Mouse (Mus musculus) ovary, adult 18-20 months (tissue): Measurements from ENCODE around the gene Lnpk.

ENCODE experiments used
- DNase-seq: peaks from one replicate; pipeline ENCODE4 v3.0.0; 2022; ENCODE audit warnings: low spot score, mixed read lengths

Gene Lnpk

DNA sequence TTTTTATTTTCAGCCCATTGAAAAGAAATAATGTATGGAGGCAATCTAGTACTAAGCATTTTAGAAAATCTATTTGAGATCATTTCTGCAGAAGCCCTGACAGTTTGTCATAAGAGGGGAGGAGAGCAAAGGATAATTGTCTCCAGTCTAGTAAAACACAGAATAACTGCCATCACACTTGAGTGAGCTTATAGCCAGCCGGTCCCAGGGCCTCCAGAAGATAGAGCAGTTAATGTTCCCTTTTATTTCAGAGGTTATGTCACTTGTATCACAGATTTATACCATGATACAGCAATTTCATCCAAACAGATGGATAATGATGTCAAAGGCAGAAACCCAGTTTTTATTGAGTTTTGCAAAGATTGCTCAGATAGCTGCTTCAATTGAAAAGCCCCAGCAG is 89.0 kb downstream of the Lnpk start:
- DNase-seq = no peak

DNA sequence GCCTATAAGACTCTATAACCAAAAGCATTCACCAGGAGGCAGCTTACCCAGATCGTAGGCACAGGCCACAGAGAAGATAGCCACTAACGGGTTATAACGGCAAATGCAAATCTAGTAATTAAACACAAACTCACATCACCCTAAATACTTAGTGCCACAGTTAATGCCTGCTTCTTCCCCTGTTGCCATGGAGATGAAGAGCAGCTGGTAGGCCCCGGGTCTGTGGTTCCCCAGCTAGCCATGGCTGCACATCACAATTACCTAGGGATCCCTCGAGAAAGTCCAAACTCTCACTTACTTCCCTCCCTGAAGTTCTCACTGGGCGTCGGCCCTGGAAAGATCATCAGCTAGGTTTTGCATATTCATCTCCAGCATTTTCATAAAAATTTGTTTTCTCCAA is 90.8 kb downstream of the Lnpk start:
- no peak for DNase-seq

DNA sequence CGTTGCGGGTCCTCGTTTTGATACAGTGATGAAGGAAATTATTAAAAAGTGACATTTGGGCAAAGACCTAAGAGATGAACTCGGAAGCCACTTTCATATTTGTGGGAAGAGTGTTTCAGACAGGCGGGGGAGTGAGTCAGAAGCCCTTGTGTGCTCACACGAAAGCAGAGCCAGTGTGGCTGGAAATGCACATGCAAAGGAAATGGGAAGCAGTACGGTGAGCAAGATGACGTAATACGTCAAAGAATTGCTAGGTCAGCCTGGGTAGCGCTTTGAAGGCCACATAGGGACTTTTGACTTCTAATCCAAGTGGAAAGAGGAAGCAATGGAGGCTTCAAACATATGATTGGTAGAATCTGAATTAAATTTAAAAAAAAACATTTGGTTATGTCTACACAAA is 96.6 kb downstream of the Lnpk start:
- no peak for DNase-seq

DNA sequence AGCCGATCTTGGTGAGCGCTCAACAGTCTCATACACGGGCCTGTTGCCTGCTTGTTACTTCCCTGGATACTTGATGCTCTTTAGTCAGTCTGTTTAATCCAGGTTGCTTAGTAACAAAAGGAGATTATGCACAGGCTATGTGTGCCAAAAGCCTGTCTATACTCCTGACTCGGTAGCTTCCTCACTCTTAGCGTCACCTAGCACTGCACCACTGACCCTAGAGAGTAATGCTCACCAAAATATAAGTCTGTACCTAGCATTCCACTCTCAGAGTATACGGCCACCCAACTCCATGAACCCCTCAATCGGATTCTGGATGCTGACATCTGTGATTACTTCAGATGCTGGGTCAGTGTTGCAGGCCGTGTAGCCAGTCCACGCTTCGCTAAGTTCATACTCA is 97.1 kb downstream of the Lnpk start:
- DNase-seq = no peak
